Mouse (Mus musculus): ENCODE data around the gene Zfp777.

DNA sequence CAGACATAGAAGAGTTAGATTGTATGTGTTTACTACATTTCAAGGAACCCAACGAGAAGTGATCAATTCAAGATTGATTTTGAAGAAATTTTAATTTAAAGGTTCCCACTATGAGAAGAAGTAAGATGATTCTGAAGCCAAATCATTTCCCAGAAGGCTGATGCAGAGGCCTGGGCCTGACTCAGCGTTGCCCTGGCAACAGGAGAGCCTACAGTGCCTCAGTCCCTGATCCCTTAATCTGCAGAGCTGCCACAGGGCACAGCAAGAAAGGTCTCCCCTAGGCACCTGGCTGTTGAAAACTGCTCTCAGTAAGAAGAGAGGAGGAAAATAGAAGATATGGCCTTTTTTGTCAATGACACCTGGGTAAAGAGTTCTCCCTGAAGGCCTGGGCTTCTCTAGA, 28.7 kb downstream of the Zfp777 start:
- no peak for TF ChIP-seq POLR2A (IDR thresholded peaks at IDR 0.05; ENCODE audit: low read depth, low read length)
- no peak for TF ChIP-seq CTCF (conservative IDR thresholded peaks at IDR 0.05; ENCODE audit: insufficient read depth, insufficient read length, low read depth, low read length)

All from kidney, adult 2 months (tissue).